Mouse (Mus musculus) adrenal gland, postnatal 14 days (tissue): ENCODE results near the gene Irak4. TPM values are rescaled to one million over a fixed set of nuclear protein-coding genes. Genes with fewer than 3 reads are reported as not detected.
A peak's percentile ranks its signal among the peaks of the same experiment; 100 is the strongest.

ENCODE experiments used
- DNase-seq: peaks from one replicate; pipeline ENCODE4 v3.0.0; 2021; ENCODE audit warnings: mixed read lengths
- total RNA-seq: library from RNA; stranded (reverse); gene quantifications from 2 replicates; pipeline ENCODE4 v1.2.3, GENCODE M21; 2021

Irak4 gene
- total RNA-seq, 1 experiment from 2014 or later, result 15.7 TPM

DNA sequence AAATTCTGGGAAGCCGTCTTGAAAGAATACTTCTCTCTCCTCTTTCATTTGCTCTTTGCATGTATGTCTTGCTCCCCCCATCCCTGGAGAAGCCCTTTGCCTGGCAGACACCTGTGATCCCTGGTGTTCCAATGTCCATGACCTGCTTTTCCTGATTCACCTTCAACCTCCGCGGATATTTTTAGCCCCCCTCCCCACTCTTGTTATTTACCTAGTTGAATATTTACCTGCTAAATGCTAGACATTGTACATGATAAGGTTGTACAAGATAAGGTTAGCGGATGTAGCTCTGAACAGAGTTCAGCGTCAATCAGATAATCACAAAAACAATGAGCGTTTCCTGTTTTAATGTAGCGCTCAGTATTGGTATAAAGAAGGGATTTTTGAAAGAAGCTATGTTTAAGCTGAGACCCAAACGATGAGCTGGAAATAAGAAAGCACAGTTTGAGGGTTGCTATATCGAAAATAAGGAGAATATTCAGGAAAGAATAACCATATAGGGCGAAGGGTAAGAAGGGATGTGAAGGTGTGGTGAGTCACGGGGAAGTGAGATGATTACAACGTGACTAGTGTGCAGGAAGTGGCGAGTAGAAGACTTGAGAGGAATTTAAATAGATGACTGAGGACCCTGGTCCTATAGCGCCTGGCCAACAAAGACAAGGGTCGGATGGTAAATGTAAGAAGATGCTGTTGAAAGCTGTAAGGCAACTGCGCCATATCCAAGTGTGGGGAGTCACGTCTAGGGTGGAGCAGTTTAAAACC is 15.6 kb downstream of the Irak4 start:
- no peak for DNase-seq

- DNase-seq, result no peak
Observed at GRCm38 (mm10) chr15:94564909-94565308, 21.5 kb downstream of the Irak4 start.

DNA sequence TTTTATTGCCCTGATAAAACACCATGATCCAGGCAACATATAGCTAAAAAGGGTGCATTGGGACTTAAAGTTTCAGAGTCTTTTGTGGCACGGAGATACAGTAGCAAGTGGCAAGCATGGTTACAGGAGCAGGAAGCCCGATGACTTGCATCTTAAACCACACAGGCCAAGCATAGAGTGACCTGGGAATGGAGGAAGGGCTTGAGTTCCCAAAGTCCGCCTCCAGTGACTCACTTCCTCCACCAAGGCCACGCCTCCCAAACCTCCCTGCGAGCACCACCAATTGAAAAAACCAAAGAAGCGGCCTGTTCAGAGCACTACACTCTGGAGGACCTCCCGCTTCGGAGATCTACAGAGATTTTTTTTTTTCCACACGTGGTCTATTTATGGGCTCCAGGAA is 22.4 kb downstream of the Irak4 start:
- no peak for DNase-seq

DNA sequence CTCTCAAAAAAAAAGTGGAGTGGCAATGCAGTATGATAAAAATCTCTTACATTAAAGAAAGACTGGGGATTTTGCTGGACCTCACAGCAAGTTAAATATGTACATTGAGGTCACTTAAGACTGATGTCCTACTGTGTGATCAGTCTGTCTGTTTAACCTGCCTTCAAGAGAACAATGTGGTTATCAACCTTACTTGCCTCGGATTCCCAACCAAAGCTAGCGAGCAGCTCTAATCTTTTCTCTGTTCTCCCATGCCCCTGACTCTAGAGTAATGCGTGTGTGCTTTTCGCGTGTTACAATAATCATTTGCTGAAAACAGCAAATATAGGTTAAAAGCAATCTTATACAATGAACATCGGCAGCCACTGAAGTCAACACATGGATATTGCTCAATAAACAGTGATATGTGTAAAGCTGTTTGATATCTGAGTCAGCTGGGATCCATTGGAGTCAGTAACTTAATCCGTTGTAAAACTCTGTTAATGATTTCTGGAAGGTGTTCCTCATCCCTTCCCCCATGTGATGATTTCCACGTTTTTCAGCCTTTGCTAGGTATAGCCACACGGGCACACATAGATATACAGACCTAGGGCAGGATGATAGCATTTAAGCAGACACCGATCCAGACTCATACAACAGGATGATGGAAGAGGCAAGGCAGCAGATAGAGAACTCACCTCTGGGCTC is 25.2 kb downstream of the Irak4 start:
- DNase-seq, result no peak

GRCm38 (mm10) chr15:94571501-94571900 is 28.1 kb downstream of the Irak4 start:
- DNase-seq, result no peak

DNA sequence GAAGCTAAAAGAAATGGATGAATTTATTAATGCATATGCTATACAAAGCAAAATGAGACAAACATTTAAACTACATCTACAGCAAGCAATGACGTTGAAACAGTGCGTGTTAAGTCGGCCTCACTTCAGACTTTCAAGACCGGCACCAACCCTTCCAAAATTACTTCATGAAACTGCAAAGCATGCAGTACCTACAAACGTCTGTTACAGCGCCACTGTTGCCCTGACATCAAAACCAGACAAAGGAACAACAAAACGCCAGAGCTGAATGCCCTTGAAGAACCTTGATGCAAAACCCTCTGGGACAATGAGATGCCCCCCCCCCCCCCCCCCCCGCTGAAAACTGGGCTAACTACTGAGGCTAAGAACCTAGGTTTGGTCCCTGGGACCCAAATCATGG is 29.3 kb downstream of the Irak4 start:
- DNase-seq, result no peak

GRCm38 (mm10) chr15:94574566-94575268 is 31.3 kb downstream of the Irak4 start:
- DNase-seq, result no peak

GRCm38 (mm10) chr15:94582000-94582593 is 38.7 kb downstream of the Irak4 start:
- DNase-seq, result no peak

DNA sequence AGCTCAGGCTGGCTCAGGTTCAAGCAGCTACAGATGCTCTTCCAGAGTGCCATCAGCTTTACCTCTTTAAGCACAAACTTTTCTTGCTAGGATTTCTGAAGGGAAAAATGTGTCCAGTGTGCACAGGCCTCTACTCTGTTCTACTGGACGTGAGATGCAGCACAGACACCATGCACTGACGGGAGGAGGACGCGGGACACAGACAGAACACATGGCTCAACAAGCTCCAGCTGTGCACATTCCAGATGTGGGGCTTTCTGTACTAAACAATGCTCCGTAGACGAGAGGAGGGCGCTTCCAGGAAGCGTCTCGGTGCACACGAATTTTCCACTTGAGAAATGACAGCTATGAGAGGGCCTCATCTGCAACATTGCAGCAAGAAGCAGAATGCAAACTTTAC is 39.7 kb downstream of the Irak4 start:
- no peak for DNase-seq

- no peak for DNase-seq
Observed at GRCm38 (mm10) chr15:94584738-94585137, 41.3 kb downstream of the Irak4 start.

- DNase-seq, result no peak
Observed at GRCm38 (mm10) chr15:94587826-94588715, 44.6 kb downstream of the Irak4 start.

DNA sequence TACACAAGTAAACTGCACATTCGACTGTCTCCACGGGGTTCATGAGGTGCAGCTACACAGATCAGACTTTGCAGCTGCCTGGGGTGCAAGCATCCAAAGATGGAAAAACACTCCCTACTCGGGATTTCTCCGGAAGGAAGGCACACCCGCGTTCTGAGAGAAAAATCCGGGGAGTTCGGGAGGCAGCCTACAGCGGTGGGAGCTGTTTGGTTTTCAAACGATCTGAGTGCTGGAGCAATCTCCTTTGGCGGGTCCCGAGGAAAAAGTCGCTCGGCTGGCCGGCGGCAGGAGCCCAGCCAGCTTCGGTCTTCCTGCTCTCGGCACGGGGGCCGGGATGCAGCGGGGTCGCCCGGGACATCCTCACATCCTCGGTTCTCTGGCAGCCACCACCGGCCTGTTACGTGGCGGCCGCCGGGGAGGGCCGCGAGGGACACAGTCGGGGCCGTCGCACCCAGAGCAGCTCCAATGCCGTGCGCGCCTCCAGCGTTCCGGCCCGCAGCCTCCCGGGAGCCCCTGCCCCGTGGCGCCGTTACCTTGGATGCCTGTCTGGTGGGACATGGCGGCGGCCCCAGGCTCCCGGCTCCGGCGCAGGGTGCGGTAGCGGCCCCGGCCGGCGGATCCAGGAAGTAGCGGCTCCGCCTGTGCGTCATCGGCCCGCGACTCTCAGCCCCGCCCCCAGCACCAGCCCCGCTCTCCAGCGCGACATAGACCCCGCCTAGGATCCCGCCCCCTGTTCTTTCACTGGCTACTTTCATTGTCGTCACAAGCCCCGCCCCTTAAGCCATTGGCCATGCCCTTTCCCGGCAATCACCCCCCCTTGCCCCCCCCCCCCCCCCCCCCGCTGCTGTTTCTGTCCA is 46.0 kb downstream of the Irak4 start, which contains the start of gene Twf1:
Twf1 (minus strand) TSS at position 671 of the 857 bp plus-strand sequence.
- DNase-seq, result peak; percentile 99

DNA sequence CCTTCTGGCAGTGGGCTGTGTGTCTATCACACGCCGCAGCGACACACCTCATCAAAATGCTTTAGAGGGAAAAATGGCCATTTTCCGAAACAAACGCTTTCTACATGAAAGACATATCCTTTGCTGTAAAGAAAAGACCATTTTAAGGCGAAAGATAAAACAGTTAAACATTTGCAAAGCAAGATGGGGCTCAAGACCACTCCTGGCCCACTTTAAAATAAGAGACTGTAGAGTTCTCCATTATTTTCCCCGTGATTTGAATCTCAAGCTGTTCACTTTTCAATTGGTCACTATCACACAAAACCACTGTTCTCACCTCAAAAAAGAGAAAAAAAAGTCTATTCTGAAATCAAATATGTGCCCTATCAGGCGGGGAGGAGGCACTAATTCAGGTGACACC is 46.6 kb downstream of the Irak4 start:
- no peak for DNase-seq

- no peak for DNase-seq
Observed at GRCm38 (mm10) chr15:94591356-94591755, 47.9 kb downstream of the Irak4 start.

DNA sequence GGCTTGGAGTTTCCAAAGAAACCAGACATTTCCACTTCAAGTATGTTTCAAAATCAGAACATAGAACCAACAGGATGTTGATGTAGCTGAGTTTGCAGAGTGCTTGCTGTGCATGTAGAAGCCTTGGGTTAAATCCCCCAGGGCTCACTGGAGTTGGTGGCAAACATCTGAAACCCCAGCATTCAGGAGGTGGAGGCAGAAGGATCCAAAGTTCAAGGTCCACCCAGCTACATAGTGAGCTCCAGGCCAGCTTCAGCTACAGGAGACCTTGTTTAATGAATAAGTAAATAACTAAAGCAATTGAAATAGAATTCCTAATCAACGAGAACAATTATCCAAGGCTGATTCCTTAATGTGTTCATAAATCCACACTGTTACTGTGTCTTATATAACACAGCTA is 50.1 kb downstream of the Irak4 start:
- DNase-seq, result no peak

DNA sequence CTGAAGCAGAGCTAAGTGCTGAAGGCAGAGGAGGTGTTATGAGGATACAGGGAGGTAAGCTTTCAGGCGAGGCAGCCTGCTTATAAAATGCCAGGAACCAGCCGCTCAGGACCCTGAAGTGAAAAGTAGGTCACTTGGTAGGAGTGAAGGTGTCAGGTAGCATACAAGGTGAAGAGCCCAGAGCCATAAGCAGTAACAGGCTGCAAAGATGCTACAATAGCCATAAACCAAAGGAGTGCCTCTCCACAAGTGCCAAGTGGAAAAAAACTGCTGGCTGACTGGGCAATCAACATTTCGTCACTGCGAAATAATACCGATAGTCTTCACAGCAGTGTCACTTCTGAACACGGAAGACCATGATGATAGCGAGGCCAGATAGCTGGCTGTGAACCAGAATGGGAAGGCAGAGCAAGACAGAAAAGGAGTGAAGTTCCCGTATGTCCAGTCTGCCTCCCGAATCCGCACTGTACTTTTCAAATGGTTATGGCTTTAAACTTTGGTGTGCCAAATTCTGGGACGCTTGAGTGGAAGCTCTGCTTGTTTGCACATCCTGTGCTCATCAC is 56.8 kb downstream of the Irak4 start:
- peak; percentile 23 for DNase-seq

DNA sequence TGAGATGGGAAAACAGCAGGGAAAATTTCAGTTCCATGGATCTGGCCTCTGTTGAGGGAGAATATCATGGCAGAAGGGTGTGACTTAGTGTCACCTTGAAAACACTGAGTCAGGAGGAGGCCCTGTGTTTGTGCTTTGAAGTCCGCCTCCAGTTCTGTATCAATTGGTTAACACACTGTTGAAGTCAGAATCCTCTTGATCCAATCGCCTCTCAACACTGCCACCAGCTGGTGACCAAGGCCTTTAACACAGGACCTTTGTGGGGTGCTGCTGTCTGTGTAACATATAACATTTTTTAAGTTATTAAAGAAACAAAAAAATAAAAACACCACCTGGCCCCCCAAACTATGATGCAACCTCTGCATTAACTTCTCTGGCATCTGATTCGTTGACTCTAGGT is 57.9 kb downstream of the Irak4 start:
- peak; percentile 80 for DNase-seq

- DNase-seq, result no peak
Observed at GRCm38 (mm10) chr15:94602441-94602840, 59.0 kb downstream of the Irak4 start.

- DNase-seq, result no peak
Observed at GRCm38 (mm10) chr15:94607768-94608167, 64.3 kb downstream of the Irak4 start.

GRCm38 (mm10) chr15:94616036-94616435 is 72.6 kb downstream of the Irak4 start:
- DNase-seq, result peak; percentile 31
